Mouse (Mus musculus) thymus, adult 2 months (tissue): Measurements from ENCODE around the gene Olfr113.

Experiments
- CTCF ChIP-seq: fragments of 200-500 bp; IDR thresholded peaks from 2 replicates; pipeline ENCODE4 v1.5.1; 2012; ENCODE audit warnings: mild to moderate bottlenecking, control low read depth, low read length, moderate library complexity, borderline replicate concordance; ENCODE audit not compliant: control insufficient read depth, poor library complexity, insufficient read depth; ENCODE audit errors: extremely low read depth
- POLR2A ChIP-seq: fragments of 200-500 bp; IDR thresholded peaks from 2 replicates; pipeline ENCODE4 v1.6.1; 2012; ENCODE audit warnings: mild to moderate bottlenecking, low read length, control low read depth, moderate library complexity; ENCODE audit not compliant: control insufficient read depth, poor library complexity, insufficient read depth; ENCODE audit errors: extremely low read depth

- TF ChIP-seq POLR2A, result no peak
- no peak for TF ChIP-seq CTCF
These were observed 15.2 kb upstream of the Olfr113 start, which contains the start of gene Olfr114 for GRCm38 (mm10) chr17:37592643-37593042.
